Mouse (Mus musculus): ENCODE results near the gene Myh6. TPM values are rescaled to one million over a fixed set of nuclear protein-coding genes. Genes with fewer than 3 reads are reported as not detected.
"Not testable (repeated sequence)": the region's sequence is repeated elsewhere in the genome, so short reads cannot be mapped to it uniquely, and the experiment has no call there.

Myh6 gene
- polyA plus RNA-seq, 1 experiment from 2014 or later: 0.51 TPM

DNA sequence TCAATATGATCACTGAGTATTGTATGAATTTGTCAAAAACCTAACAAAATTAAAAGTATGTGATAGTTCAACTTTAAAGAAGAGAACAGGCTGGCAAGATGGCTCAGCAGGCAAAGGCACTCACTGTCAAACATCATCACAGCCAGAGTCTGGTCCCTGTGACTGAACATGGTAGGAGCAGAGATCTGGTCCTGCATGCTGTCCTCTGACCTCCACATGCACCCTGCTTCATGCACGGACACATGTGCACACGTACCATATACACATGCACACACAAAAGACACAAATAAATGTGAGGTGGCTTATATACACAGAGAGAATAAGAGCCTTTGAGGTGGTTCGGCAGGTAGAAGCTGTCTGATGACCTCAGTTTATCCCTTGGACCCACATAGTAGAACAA, 11.2 kb downstream of the Myh6 start:
- no peak for ATAC-seq (ENCODE audit: low read depth)
- Histone ChIP-seq H3K27me3 (ENCODE audit: control insufficient read depth, insufficient read depth, low read depth, low read length) (no peaks in the 10 kb centered on the region), H3K36me3 (ENCODE audit: control insufficient read depth, insufficient read depth) (no peaks in the 10 kb centered on the region), H3K4me2 (ENCODE audit: low read depth, low read length) (no peak overlapping the region), H3K9ac (ENCODE audit: low read depth, low read length) (no peak overlapping the region), H3K4me3 (ENCODE audit: low read depth, low read length) (no peak overlapping the region), H3K9me3 (replicated peaks; ENCODE audit: control insufficient read depth, low read length) (no peaks in the 10 kb centered on the region), H3K27ac (ENCODE audit: low read length) (no peak overlapping the region), H3K4me1 (ENCODE audit: control insufficient read depth, low read depth, low read length) (no peaks in the 10 kb centered on the region)
- 51% methylated on average over 3 of the region's 3 CpGs for WGBS (ENCODE audit: insufficient replicate concordance)

DNA sequence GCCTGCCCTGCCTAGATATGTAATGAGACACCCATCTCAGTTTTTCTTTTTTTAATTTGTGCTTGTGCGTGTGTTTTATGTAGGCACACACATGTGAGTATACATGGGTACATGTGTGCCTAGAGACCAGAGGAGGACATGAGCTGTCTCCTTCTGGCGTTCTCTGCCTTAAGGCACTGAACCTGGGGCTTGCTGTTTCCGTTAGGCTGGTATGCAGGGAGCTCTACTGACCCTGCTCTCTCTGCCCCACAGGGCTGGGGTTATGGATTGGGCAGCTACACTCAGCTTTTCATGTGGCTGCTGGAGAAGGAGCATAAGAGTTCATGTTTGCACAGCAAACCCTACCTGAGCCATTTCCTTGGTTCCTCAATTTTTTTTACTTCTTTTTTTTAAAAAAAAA, 12.3 kb downstream of the Myh6 start:
- Histone ChIP-seq H3K27me3 (ENCODE audit: control insufficient read depth, insufficient read depth, low read depth, low read length) (no peaks in the 10 kb centered on the region), H3K9me3 (replicated peaks; ENCODE audit: control insufficient read depth, low read length) (no peaks in the 10 kb centered on the region), H3K27ac (ENCODE audit: low read length) (no peak overlapping the region), H3K36me3 (ENCODE audit: control insufficient read depth, insufficient read depth) (no peaks in the 10 kb centered on the region), H3K9ac (ENCODE audit: low read depth, low read length) (no peak overlapping the region), H3K4me1 (ENCODE audit: control insufficient read depth, low read depth, low read length) (no peaks in the 10 kb centered on the region), H3K4me3 (ENCODE audit: low read depth, low read length) (no peak overlapping the region), H3K4me2 (ENCODE audit: low read depth, low read length) (no peak overlapping the region)
- no peak for ATAC-seq (ENCODE audit: low read depth)
- WGBS (ENCODE audit: insufficient replicate concordance): 57% methylated on average over 3 of the region's 3 CpGs

GRCm38 (mm10) chr14:54953664-54954206, 13.0 kb downstream of the Myh6 start:
- WGBS (ENCODE audit: insufficient replicate concordance): 70% methylated on average over 8 of the region's 8 CpGs
- no peak overlapping the region for H3K4me3 ChIP-seq (ENCODE audit: low read depth, low read length)

DNA sequence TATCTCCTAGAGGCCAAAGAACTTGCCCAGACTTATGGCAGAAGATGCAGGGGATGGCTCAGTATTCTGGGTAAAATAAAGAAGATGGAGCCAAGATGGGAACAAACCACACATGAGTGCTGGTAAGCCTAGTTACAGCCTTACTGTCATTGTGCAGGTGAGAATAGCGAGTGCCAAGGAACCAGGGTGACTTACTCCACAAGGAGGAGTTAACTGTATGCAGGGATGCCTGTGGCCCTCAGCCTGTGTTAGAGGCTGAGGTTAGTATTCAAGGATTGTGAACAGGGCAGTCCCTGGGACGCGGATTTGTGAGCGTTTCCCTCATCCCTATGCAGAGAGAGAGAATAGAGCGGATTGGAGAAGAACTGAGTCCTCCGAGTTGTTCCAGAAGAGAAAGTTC, 15.1 kb downstream of the Myh6 start:
- no peak overlapping the region for H3K27ac ChIP-seq (ENCODE audit: low read length)
- no peaks in the 10 kb centered on the region for H3K27me3 ChIP-seq (ENCODE audit: control insufficient read depth, insufficient read depth, low read depth, low read length)
- no peak overlapping the region for H3K4me2 ChIP-seq (ENCODE audit: low read depth, low read length)
- no peaks in the 10 kb centered on the region for H3K36me3 ChIP-seq (ENCODE audit: control insufficient read depth, insufficient read depth)
- WGBS (ENCODE audit: insufficient replicate concordance): 70% methylated on average over 6 of the region's 6 CpGs
- no peaks in the 10 kb centered on the region for H3K9me3 ChIP-seq (replicated peaks; ENCODE audit: control insufficient read depth, low read length)
- no peak overlapping the region for H3K9ac ChIP-seq (ENCODE audit: low read depth, low read length)
- no peak for ATAC-seq (ENCODE audit: low read depth)
- no peaks in the 10 kb centered on the region for H3K4me1 ChIP-seq (ENCODE audit: control insufficient read depth, low read depth, low read length)
- H3K4me3 ChIP-seq (ENCODE audit: low read depth, low read length): no peak overlapping the region

More at GRCm38 (mm10) chr14:54953664-54954206, 13.0 kb downstream of the Myh6 start:
- no peak overlapping the region for H3K9ac ChIP-seq (ENCODE audit: low read depth, low read length)
- no peaks in the 10 kb centered on the region for H3K9me3 ChIP-seq (replicated peaks; ENCODE audit: control insufficient read depth, low read length)
- no peak overlapping the region for H3K4me2 ChIP-seq (ENCODE audit: low read depth, low read length)
- H3K27me3 ChIP-seq (ENCODE audit: control insufficient read depth, insufficient read depth, low read depth, low read length): no peaks in the 10 kb centered on the region
- H3K27ac ChIP-seq (ENCODE audit: low read length): no peak overlapping the region
- no peaks in the 10 kb centered on the region for H3K36me3 ChIP-seq (ENCODE audit: control insufficient read depth, insufficient read depth)
- H3K4me1 ChIP-seq (ENCODE audit: control insufficient read depth, low read depth, low read length): no peaks in the 10 kb centered on the region
- no peak for ATAC-seq (ENCODE audit: low read depth)

DNA sequence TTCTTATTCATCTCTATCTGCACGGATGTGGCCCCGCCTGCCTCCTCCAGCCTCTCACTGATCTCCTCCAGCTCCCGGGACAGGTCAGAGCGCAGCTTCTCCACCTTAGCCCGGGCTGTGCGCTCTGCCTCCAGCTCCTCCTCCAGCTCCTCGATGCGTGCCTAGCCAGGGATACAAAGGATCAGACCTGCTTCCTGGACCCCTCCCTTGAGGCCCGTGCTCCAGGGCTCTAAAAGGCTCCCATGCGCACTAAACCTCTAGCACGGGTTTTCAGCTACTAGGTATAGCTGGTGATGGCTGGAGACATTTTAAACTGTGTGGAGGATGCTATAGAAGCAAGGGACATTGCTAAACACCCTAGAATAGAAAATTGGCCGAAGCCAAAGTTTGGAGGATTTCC, 16.2 kb downstream of the Myh6 start:
- 51% methylated on average over 12 of the region's 12 CpGs for WGBS (ENCODE audit: insufficient replicate concordance)
- H3K9ac ChIP-seq (ENCODE audit: low read depth, low read length): no peak overlapping the region
- H3K4me3 ChIP-seq (ENCODE audit: low read depth, low read length): no peak overlapping the region
- no peaks in the 10 kb centered on the region for H3K9me3 ChIP-seq (replicated peaks; ENCODE audit: control insufficient read depth, low read length)
- H3K27ac ChIP-seq (ENCODE audit: low read length): no peak overlapping the region
- ATAC-seq (ENCODE audit: low read depth): no peak
- no peaks in the 10 kb centered on the region for H3K27me3 ChIP-seq (ENCODE audit: control insufficient read depth, insufficient read depth, low read depth, low read length)
- no peak overlapping the region for H3K4me2 ChIP-seq (ENCODE audit: low read depth, low read length)
- H3K4me1 ChIP-seq (ENCODE audit: control insufficient read depth, low read depth, low read length): no peaks in the 10 kb centered on the region
- no peaks in the 10 kb centered on the region for H3K36me3 ChIP-seq (ENCODE audit: control insufficient read depth, insufficient read depth)

GRCm38 (mm10) chr14:54948781-54949180, 17.9 kb downstream of the Myh6 start:
- H3K27ac ChIP-seq (ENCODE audit: low read length): no peak overlapping the region
- H3K9ac ChIP-seq (ENCODE audit: low read depth, low read length): no peak overlapping the region
- H3K9me3 ChIP-seq (replicated peaks; ENCODE audit: control insufficient read depth, low read length): no peaks in the 10 kb centered on the region
- H3K4me2 ChIP-seq (ENCODE audit: low read depth, low read length): no peak overlapping the region
- 61% methylated on average over 9 of the region's 9 CpGs for WGBS (ENCODE audit: insufficient replicate concordance)
- H3K4me3 ChIP-seq (ENCODE audit: low read depth, low read length): no peak overlapping the region
- no peaks in the 10 kb centered on the region for H3K36me3 ChIP-seq (ENCODE audit: control insufficient read depth, insufficient read depth)
- ATAC-seq (ENCODE audit: low read depth): no peak
- H3K27me3 ChIP-seq (ENCODE audit: control insufficient read depth, insufficient read depth, low read depth, low read length): no peaks in the 10 kb centered on the region
- no peaks in the 10 kb centered on the region for H3K4me1 ChIP-seq (ENCODE audit: control insufficient read depth, low read depth, low read length)

DNA sequence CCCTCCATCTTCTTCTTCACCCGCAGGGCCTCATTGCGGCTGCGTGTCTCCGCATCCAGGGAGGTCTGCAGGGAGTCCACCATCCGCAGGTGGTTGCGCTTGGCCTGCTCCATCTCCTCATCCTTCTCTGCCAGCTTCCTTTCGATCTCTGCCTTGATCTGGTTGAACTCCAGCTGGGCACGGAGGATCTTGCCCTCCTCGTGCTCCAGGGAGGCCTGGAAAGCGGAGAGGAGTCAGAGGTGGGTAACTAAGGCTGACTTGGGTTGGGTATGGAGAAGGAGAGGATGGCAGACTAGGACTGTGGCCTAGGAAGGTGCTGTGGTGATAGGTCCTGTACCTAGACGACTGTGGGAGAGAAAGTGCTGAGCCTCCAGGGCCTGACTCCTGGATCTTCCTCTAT, 19.7 kb downstream of the Myh6 start:
- not testable (repeated sequence) for H3K27me3 ChIP-seq (ENCODE audit: control insufficient read depth, insufficient read depth, low read depth, low read length); ATAC-seq (ENCODE audit: low read depth); H3K27ac ChIP-seq (ENCODE audit: low read length); H3K4me1 ChIP-seq (ENCODE audit: control insufficient read depth, low read depth, low read length); H3K9ac ChIP-seq (ENCODE audit: low read depth, low read length); H3K9me3 ChIP-seq (replicated peaks; ENCODE audit: control insufficient read depth, low read length); H3K4me3 ChIP-seq (ENCODE audit: low read depth, low read length); H3K4me2 ChIP-seq (ENCODE audit: low read depth, low read length); H3K36me3 ChIP-seq (ENCODE audit: control insufficient read depth, insufficient read depth)
- WGBS (ENCODE audit: insufficient replicate concordance): 72% methylated on average over 9 of the region's 11 CpGs

DNA sequence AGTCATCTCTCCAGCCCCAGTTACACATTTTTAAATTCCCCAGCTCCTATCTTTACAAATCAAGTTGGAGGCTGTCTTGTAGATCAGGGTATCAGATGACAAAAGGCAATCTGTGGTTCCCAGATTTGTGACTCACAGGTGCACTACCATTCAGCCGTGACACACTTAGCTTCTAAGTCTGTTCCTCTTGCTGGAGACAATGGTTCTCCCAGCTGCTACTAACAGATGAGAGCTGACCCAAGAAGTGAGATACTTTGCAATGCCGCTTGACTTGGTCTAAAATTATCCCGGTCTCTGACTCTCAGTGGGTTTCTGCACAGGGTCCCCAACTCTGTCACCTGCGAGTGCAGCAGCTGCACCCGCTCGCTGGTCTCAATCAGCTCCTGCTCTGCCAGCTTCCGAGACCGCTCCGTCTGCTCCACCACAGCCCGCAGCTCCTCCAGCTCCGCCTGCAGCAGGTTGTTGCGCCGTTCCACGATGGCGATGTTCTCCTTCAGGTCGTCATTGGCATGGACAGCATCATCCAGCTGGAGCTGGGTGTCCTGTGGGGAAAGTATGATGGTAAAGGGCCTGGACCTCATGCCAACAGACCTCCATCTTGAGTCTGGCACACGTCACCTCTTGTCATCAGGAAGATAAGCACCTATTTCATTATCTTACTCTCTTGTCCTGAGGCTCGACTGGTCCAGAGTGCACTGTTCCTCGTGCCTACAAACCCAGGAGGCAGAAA, 20.6 kb downstream of the Myh6 start:
- Histone ChIP-seq H3K27me3 (ENCODE audit: control insufficient read depth, insufficient read depth, low read depth, low read length) (no peaks in the 10 kb centered on the region), H3K4me1 (ENCODE audit: control insufficient read depth, low read depth, low read length) (no peaks in the 10 kb centered on the region), H3K9me3 (replicated peaks; ENCODE audit: control insufficient read depth, low read length) (no peaks in the 10 kb centered on the region), H3K4me2 (ENCODE audit: low read depth, low read length) (no peak overlapping the region), H3K27ac (ENCODE audit: low read length) (no peak overlapping the region), H3K9ac (ENCODE audit: low read depth, low read length) (no peak overlapping the region), H3K4me3 (ENCODE audit: low read depth, low read length) (no peak overlapping the region), H3K36me3 (ENCODE audit: control insufficient read depth, insufficient read depth) (no peaks in the 10 kb centered on the region)
- 69% methylated on average over 19 of the region's 19 CpGs for WGBS (ENCODE audit: insufficient replicate concordance)
- no peak for ATAC-seq (ENCODE audit: low read depth)

- H3K4me2 ChIP-seq (ENCODE audit: low read depth, low read length): no peak overlapping the region
- no peaks in the 10 kb centered on the region for H3K9me3 ChIP-seq (replicated peaks; ENCODE audit: control insufficient read depth, low read length)
- H3K27me3 ChIP-seq (ENCODE audit: control insufficient read depth, insufficient read depth, low read depth, low read length): no peaks in the 10 kb centered on the region
- no peak for ATAC-seq (ENCODE audit: low read depth)
- H3K36me3 ChIP-seq (ENCODE audit: control insufficient read depth, insufficient read depth): no peaks in the 10 kb centered on the region
- no peak overlapping the region for H3K4me3 ChIP-seq (ENCODE audit: low read depth, low read length)
- no peak overlapping the region for H3K27ac ChIP-seq (ENCODE audit: low read length)
- 42% methylated on average over 2 of the region's 2 CpGs for WGBS (ENCODE audit: insufficient replicate concordance)
- no peak overlapping the region for H3K9ac ChIP-seq (ENCODE audit: low read depth, low read length)
- no peaks in the 10 kb centered on the region for H3K4me1 ChIP-seq (ENCODE audit: control insufficient read depth, low read depth, low read length)
Observed at GRCm38 (mm10) chr14:54944939-54945338, 21.8 kb downstream of the Myh6 start.
